Mouse (Mus musculus): ENCODE results near the gene Rnf182. TPM values are rescaled to one million over a fixed set of nuclear protein-coding genes. Genes with fewer than 3 reads are reported as not detected.

Gene Rnf182
- total RNA-seq, 2 experiments from 2014 or later: 7.1 to 7.2 TPM

Other genes starting within 250 kb of the Rnf182 start
- 10 to 100 TPM; 82.5 to 94.7 TPM for gene Nol7, start 217.3 kb upstream of the Rnf182 start, total RNA-seq (2021)
- 10 to 100 TPM; 75.6 to 75.7 TPM for gene Ranbp9, start 134.4 kb upstream of the Rnf182 start, total RNA-seq (2021)
- gene Mcur1, start 55.5 kb upstream of the Rnf182 start, total RNA-seq (2021): 10 to 100 TPM; 12.1 to 12.2 TPM
- gene Cd83, start 169.1 kb downstream of the Rnf182 start, total RNA-seq (2021): 1 to 10 TPM; 7.7 to 8.3 TPM

All from left cerebral cortex, postnatal 10 days (tissue).